Mouse (Mus musculus) ES-E14 (cell line): ENCODE results near the gene Olfr552.

Experiments
- CHD2 ChIP-seq: IDR thresholded peaks from 2 replicates; pipeline ENCODE4 v1.6.1; 2014; ENCODE audit warnings: mild to moderate bottlenecking, low read depth, low read length, inconsistent platforms
- HCFC1 ChIP-seq: IDR thresholded peaks from 2 replicates; pipeline ENCODE4 v1.6.1; 2012; ENCODE audit warnings: low read length, inconsistent platforms, borderline replicate concordance; ENCODE audit not compliant: insufficient read depth
- MAFK ChIP-seq: IDR thresholded peaks from 2 replicates; pipeline ENCODE4 v1.6.1; 2014; ENCODE audit warnings: mild to moderate bottlenecking, low read depth, low read length, inconsistent platforms; ENCODE audit not compliant: insufficient read depth
- ZC3H11A ChIP-seq: IDR thresholded peaks from 2 replicates; pipeline ENCODE4 v1.6.1; 2012; ENCODE audit warnings: low read depth, mild to moderate bottlenecking, inconsistent platforms, low read length, borderline replicate concordance
- ZNF384 ChIP-seq: IDR thresholded peaks from 2 replicates; pipeline ENCODE4 v1.6.1; 2012; ENCODE audit warnings: low read depth, low read length, inconsistent platforms

DNA sequence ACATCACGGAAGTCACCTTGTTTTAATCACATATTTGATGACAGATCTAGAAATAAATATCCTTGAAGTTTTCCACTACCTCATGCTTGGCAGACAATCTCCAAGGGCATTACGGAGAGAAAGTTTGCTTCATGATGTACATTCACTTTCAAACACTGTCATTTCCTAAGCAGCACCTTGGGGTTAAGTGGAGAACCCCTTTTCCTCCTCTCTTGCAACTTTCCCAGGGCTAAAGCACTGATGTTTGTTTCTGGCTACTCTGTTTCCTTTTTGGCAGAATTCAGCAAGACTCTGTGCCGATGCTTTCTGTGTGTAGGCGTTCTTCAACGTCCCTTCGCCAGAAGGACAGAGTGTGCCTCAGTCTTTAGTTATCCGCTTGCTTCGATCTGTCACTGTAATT lies 26.4 kb upstream of the Olfr552 start, which contains the start of gene Olfr550:
- TF ChIP-seq HCFC1, result no peak
- TF ChIP-seq ZNF384, result no peak
- TF ChIP-seq ZC3H11A, result no peak
- TF ChIP-seq MAFK, result no peak
- no peak for TF ChIP-seq CHD2
